8 mouse cellular contexts compared by ENCODE assay signal in genomic region chr7:30453766-30454165, GRCm38 (mm10). TPM values are rescaled to one million over a fixed set of nuclear protein-coding genes. Genes with fewer than 3 reads are reported as not detected.
DNase-seq lines count a peak whose midpoint lies in the region; ATAC-seq and TF ChIP-seq lines count a peak whose summit lies in the region.

No protein-coding gene starts in this region.

- H3K4me3 ChIP-seq in hindbrain, embryonic 12.5 days, result peak overlapping the region; percentile 20
- peak overlapping the region; percentile 0; the same call in 1 of the 2 replicates for H3K4me3 ChIP-seq in liver, embryonic 11.5 days (ENCODE audit: low read depth, low read length)
- H3K4me3 ChIP-seq in midbrain, postnatal 0 days (ENCODE audit: low read depth, low read length), result peak overlapping the region; percentile 19; the same call in 1 of the 2 replicates

- H3K27ac ChIP-seq in hindbrain, embryonic 12.5 days, result no peak overlapping the region
- H3K27ac ChIP-seq in liver, embryonic 11.5 days (ENCODE audit: low read depth, low read length), result no peak overlapping the region
- no peak overlapping the region for H3K27ac ChIP-seq in midbrain, postnatal 0 days (ENCODE audit: low read depth, low read length)

- DNase-seq in urinary bladder, postnatal 14 days (ENCODE audit: low spot score), result peak; percentile 56
- no peak for DNase-seq in urinary bladder, postnatal 10 days (ENCODE audit: low spot score)
- no peak for DNase-seq in liver, embryonic 11.5 days (ENCODE audit: low spot score)
- no peak for DNase-seq in midbrain, postnatal 0 days (ENCODE audit: low spot score)
- no peak for DNase-seq in ovary, postnatal 36 days (ENCODE audit: low spot score)
- DNase-seq in cerebellum, adult 18-20 months, result no peak
- no peak for DNase-seq in frontal cortex, postnatal 36 days (ENCODE audit: low spot score in 2 of 2)

- TF ChIP-seq CTCF in midbrain, postnatal 0 days (IDR thresholded peaks at IDR 0.05), result no peak

- peaks cover 37% of the 10 kb centered on the region for H3K4me1 ChIP-seq in hindbrain, embryonic 12.5 days
- peaks cover 6% of the 10 kb centered on the region; the same call in 1 of the 2 replicates for H3K4me1 ChIP-seq in liver, embryonic 11.5 days (replicated peaks; ENCODE audit: control insufficient read depth, insufficient read depth, low read length)
- peaks cover 8% of the 10 kb centered on the region; the same call in 1 of the 2 replicates for H3K4me1 ChIP-seq in midbrain, postnatal 0 days (ENCODE audit: insufficient read depth, low read length)

- no peaks in the 10 kb centered on the region for H3K36me3 ChIP-seq in hindbrain, embryonic 12.5 days
- H3K36me3 ChIP-seq in liver, embryonic 11.5 days (ENCODE audit: control insufficient read depth, insufficient read depth, low read length), result no peaks in the 10 kb centered on the region
- no peaks in the 10 kb centered on the region for H3K36me3 ChIP-seq in midbrain, postnatal 0 days (ENCODE audit: insufficient read depth, low read length)

- H3K27me3 ChIP-seq in hindbrain, embryonic 12.5 days, result peaks cover 75% of the 10 kb centered on the region
- peaks cover 68% of the 10 kb centered on the region for H3K27me3 ChIP-seq in liver, embryonic 11.5 days (replicated peaks; ENCODE audit: control insufficient read depth, insufficient read depth, low read length)
- peaks cover 48% of the 10 kb centered on the region for H3K27me3 ChIP-seq in midbrain, postnatal 0 days (ENCODE audit: insufficient read depth, low read length)

- 2% methylated on average over 25 of the region's 25 CpGs for WGBS in hindbrain, embryonic 12.5 days
- 1% methylated on average over 25 of the region's 25 CpGs for WGBS in liver, embryonic 11.5 days
- WGBS in midbrain, postnatal 0 days, result 3% methylated on average over 25 of the region's 25 CpGs

- H3K9me3 ChIP-seq in hindbrain, embryonic 12.5 days (replicated peaks), result no peaks in the 10 kb centered on the region
- H3K9me3 ChIP-seq in liver, embryonic 11.5 days (ENCODE audit: control insufficient read depth, low read length), result no peaks in the 10 kb centered on the region
- H3K9me3 ChIP-seq in midbrain, postnatal 0 days (ENCODE audit: low read length), result no peaks in the 10 kb centered on the region

- ATAC-seq in hindbrain, embryonic 12.5 days (ENCODE audit: low FRiP score), result no peak
- ATAC-seq in liver, embryonic 11.5 days (replicated peaks; ENCODE audit: low FRiP score), result no peak; the same call in 1 of the 2 replicates
- no peak for ATAC-seq in midbrain, postnatal 0 days (ENCODE audit: low FRiP score)

- H3K4me2 ChIP-seq in hindbrain, embryonic 12.5 days (replicated peaks), result peak overlapping the region; percentile 42
- peak overlapping the region; percentile 40 for H3K4me2 ChIP-seq in liver, embryonic 11.5 days
- peak overlapping the region; percentile 29; the same call in 1 of the 2 replicates for H3K4me2 ChIP-seq in midbrain, postnatal 0 days (ENCODE audit: low read depth, low read length, poor library complexity, severe bottlenecking)

- no peak overlapping the region for H3K9ac ChIP-seq in hindbrain, embryonic 12.5 days
- no peak overlapping the region for H3K9ac ChIP-seq in liver, embryonic 11.5 days (ENCODE audit: low read depth, low read length)
- no peak overlapping the region for H3K9ac ChIP-seq in midbrain, postnatal 0 days (replicated peaks; ENCODE audit: low read length, poor library complexity, severe bottlenecking)

RNA-seq across cellular contexts. Expression of gene Kirrel2, which starts 3.7 kb away (rescaled TPM):
- 16.1 and 23.9 TPM in 2 replicates for polyA plus RNA-seq in hindbrain, embryonic 12.5 days (2016; fragmentation: Nextera tagmentation; extraction: Ambion mirVana)
- 0.22 and 0.95 TPM in 2 replicates for polyA plus RNA-seq in liver, embryonic 11.5 days (2014; fragmentation: Nextera tagmentation; extraction: Ambion mirVana)
- 0.99 and 4.9 TPM in 2 replicates for total RNA-seq in midbrain, postnatal 0 days (2014; rRNA removed)
- 0.32 and 0.43 TPM in 2 replicates for polyA plus RNA-seq in midbrain, postnatal 0 days (2015; fragmentation: Nextera tagmentation; extraction: Ambion mirVana)

RNA-seq across cellular contexts. Expression of gene Nphs1, which starts 4.3 kb away (rescaled TPM):
- 3.8 and 5.2 TPM in 2 replicates for polyA plus RNA-seq in hindbrain, embryonic 12.5 days (2016; fragmentation: Nextera tagmentation; extraction: Ambion mirVana)
- polyA plus RNA-seq in liver, embryonic 11.5 days (2014; fragmentation: Nextera tagmentation; extraction: Ambion mirVana), result 0.26 and 0.27 TPM in 2 replicates
- total RNA-seq in midbrain, postnatal 0 days (2014; rRNA removed), result 0.33 TPM in 1 of 2 replicates, not detected in the other
- polyA plus RNA-seq in midbrain, postnatal 0 days (2015; fragmentation: Nextera tagmentation; extraction: Ambion mirVana), result 0.11 TPM in 1 of 2 replicates, not detected in the other

RNA-seq across cellular contexts. Expression of gene Aplp1, which starts 8.4 kb away (rescaled TPM):
- 348 and 365 TPM in 2 replicates for polyA plus RNA-seq in hindbrain, embryonic 12.5 days (2016; fragmentation: Nextera tagmentation; extraction: Ambion mirVana)
- 18.4 and 19.1 TPM in 2 replicates for polyA plus RNA-seq in liver, embryonic 11.5 days (2014; fragmentation: Nextera tagmentation; extraction: Ambion mirVana)
- 923 and 924 TPM in 2 replicates for total RNA-seq in midbrain, postnatal 0 days (2014; rRNA removed)
- polyA plus RNA-seq in midbrain, postnatal 0 days (2015; fragmentation: Nextera tagmentation; extraction: Ambion mirVana), result 811 and 814 TPM in 2 replicates

RNA-seq across cellular contexts. Expression of gene Nfkbid, which starts 32.2 kb away (rescaled TPM):
- 1.3 and 2.2 TPM in 2 replicates for polyA plus RNA-seq in hindbrain, embryonic 12.5 days (2016; fragmentation: Nextera tagmentation; extraction: Ambion mirVana)
- polyA plus RNA-seq in liver, embryonic 11.5 days (2014; fragmentation: Nextera tagmentation; extraction: Ambion mirVana), result 1.8 and 3.6 TPM in 2 replicates
- 2.1 and 2.2 TPM in 2 replicates for total RNA-seq in midbrain, postnatal 0 days (2014; rRNA removed)
- polyA plus RNA-seq in midbrain, postnatal 0 days (2015; fragmentation: Nextera tagmentation; extraction: Ambion mirVana), result 2.2 and 2.8 TPM in 2 replicates

RNA-seq across cellular contexts. Expression of gene Hcst, which starts 34.1 kb away (rescaled TPM):
- 0.57 and 0.86 TPM in 2 replicates for polyA plus RNA-seq in hindbrain, embryonic 12.5 days (2016; fragmentation: Nextera tagmentation; extraction: Ambion mirVana)
- 2.2 and 2.9 TPM in 2 replicates for polyA plus RNA-seq in liver, embryonic 11.5 days (2014; fragmentation: Nextera tagmentation; extraction: Ambion mirVana)
- not detected in 2 replicates for total RNA-seq in midbrain, postnatal 0 days (2014; rRNA removed)
- 0.54 and 0.76 TPM in 2 replicates for polyA plus RNA-seq in midbrain, postnatal 0 days (2015; fragmentation: Nextera tagmentation; extraction: Ambion mirVana)

Comparison
In these comparisons a context has a peak if more than half of its experiments do, and no peak if none do; other contexts are left out.
1. RNA of gene Aplp1, which starts 8.4 kb away (polyA plus RNA-seq): 811 to 814 TPM in midbrain, postnatal 0 days and 348 to 365 TPM in hindbrain, embryonic 12.5 days; 18.4 to 19.1 TPM in liver, embryonic 11.5 days; every median in the first group is over 10 times any median in the second.
2. Peak in every context shown above with its lines, with median percentiles within 50 percentile points of each other: H3K4me2 ChIP-seq and H3K4me3 ChIP-seq.